In the genomic region with DNA sequence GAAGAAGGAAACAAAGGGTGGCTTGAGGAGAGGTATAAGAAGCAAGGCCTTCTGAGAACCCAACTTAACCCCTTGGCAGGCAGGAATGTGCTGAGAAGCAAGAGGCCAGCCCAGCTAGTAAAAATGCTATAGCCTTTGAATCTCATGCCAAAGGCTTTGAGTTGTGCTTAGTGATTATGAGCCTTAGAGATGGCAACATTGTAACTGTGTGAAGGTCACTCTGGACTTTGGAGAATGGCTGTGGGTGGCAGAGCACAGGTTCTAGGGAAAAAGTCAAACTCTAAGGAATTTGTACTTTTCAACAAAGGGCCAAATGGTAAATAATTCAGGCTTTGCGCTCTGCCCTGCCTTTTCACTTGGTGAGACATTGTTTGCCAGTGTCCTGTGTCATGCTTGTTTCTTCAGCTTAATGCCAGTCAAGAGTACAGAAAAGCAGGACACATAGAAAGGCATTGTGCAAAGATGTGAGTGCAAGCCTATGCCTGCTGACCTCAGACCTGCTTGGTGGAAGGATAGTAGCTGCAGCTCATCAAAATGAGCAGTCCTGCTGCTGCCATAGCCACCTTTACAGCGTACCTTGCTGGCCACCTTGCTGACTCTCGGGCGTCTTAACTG, we compare ENCODE assay signal across 22 mouse cellular contexts. TPM values are rescaled to one million over a fixed set of nuclear protein-coding genes. Genes with fewer than 3 reads are reported as not detected.
DNase-seq lines count a peak whose midpoint lies in the region; ATAC-seq and TF ChIP-seq lines count a peak whose summit lies in the region.
"Had no signal": no experiment of that assay in that cellular context is flagged by ENCODE, and none has a peak within 500 bp of the region (broad histone marks: within the 10 kb centered on the region; RNA-seq: fewer than 3 reads in every experiment).

No protein-coding gene starts in this region.

- H3K4me3 ChIP-seq in heart, postnatal 0 days (ENCODE audit: low read depth, low read length), result no peak overlapping the region
- no peak overlapping the region for H3K4me3 ChIP-seq in liver, postnatal 0 days (ENCODE audit: low read depth, low read length)
- no peak overlapping the region for H3K4me3 ChIP-seq in liver, embryonic 11.5 days (ENCODE audit: low read depth, low read length)
- H3K4me3 ChIP-seq in brown adipose tissue, adult 24 weeks (ENCODE audit: insufficient read depth, low read depth, low read length), result no peak overlapping the region
- H3K4me3 ChIP-seq: embryonic facial prominence, embryonic 15.5 days; erythroblast, embryonic 14.5 days; forebrain, embryonic 10.5 days; forebrain, embryonic 15.5 days; hindbrain, embryonic 10.5 days; intestine, embryonic 15.5 days had no signal

- 95% methylated on average over 4 of the region's 4 CpGs for WGBS in heart, postnatal 0 days
- 84% methylated on average over 4 of the region's 4 CpGs for WGBS in liver, postnatal 0 days (ENCODE audit: insufficient replicate concordance)
- WGBS in liver, embryonic 11.5 days, result 93% methylated on average over 4 of the region's 4 CpGs

- H3K27me3 ChIP-seq in heart, postnatal 0 days (ENCODE audit: control insufficient read depth, insufficient read depth, low read length), result no peaks in the 10 kb centered on the region
- H3K27me3 ChIP-seq in liver, postnatal 0 days (ENCODE audit: insufficient read depth, low read length), result no peaks in the 10 kb centered on the region
- no peaks in the 10 kb centered on the region for H3K27me3 ChIP-seq in liver, embryonic 11.5 days (replicated peaks; ENCODE audit: control insufficient read depth, insufficient read depth, low read length)
- H3K27me3 ChIP-seq: embryonic facial prominence, embryonic 15.5 days; forebrain, embryonic 15.5 days; intestine, embryonic 15.5 days had no signal

- H3K9ac ChIP-seq in heart, postnatal 0 days (replicated peaks; ENCODE audit: low read depth, low read length), result no peak overlapping the region
- no peak overlapping the region for H3K9ac ChIP-seq in liver, postnatal 0 days (replicated peaks)
- no peak overlapping the region for H3K9ac ChIP-seq in liver, embryonic 11.5 days (ENCODE audit: low read depth, low read length)
- H3K9ac ChIP-seq: embryonic facial prominence, embryonic 15.5 days; forebrain, embryonic 15.5 days; hindbrain, embryonic 14.5 days; intestine, embryonic 15.5 days had no signal

- peaks cover 39% of the 10 kb centered on the region for H3K36me3 ChIP-seq in heart, postnatal 0 days (replicated peaks; ENCODE audit: control insufficient read depth, insufficient read depth, low read length)
- peaks cover 45% of the 10 kb centered on the region for H3K36me3 ChIP-seq in liver, postnatal 0 days (replicated peaks; ENCODE audit: insufficient read depth, low read length)
- H3K36me3 ChIP-seq in liver, embryonic 11.5 days (ENCODE audit: control insufficient read depth, insufficient read depth, low read length), result peaks cover 15% of the 10 kb centered on the region

- no peak for TF ChIP-seq CTCF in heart, postnatal 0 days (IDR thresholded peaks at IDR 0.05; ENCODE audit: low read depth)
- no peak for TF ChIP-seq CTCF in liver, postnatal 0 days (IDR thresholded peaks at IDR 0.05; ENCODE audit: low read depth)

- H3K4me1 ChIP-seq in heart, postnatal 0 days (ENCODE audit: control insufficient read depth, insufficient read depth), result 0 out of 2 replicates have a peak, but pooled peaks cover 2% of the 10 kb centered on the region
- H3K4me1 ChIP-seq in liver, postnatal 0 days (ENCODE audit: insufficient read depth), result peaks cover 5% of the 10 kb centered on the region; the same call in 1 of the 2 replicates
- peaks cover 4% of the 10 kb centered on the region; the same call in 1 of the 2 replicates for H3K4me1 ChIP-seq in liver, embryonic 11.5 days (replicated peaks; ENCODE audit: control insufficient read depth, insufficient read depth, low read length)
- H3K4me1 ChIP-seq in brown adipose tissue, adult 24 weeks (ENCODE audit: control insufficient read depth, insufficient read depth, insufficient read length, low read length), result peaks cover 12% of the 10 kb centered on the region

- ATAC-seq in heart, postnatal 0 days (ENCODE audit: insufficient read depth, low read depth), result no peak
- ATAC-seq in liver, postnatal 0 days, result peak; percentile 50
- no peak for ATAC-seq in liver, embryonic 11.5 days (replicated peaks; ENCODE audit: low FRiP score)
- ATAC-seq: CD4-positive, CD25-positive, alpha-beta regulatory T cell, adult 4 months; forebrain, embryonic 15.5 days; intestine, embryonic 15.5 days had no signal

- TF ChIP-seq EP300 in heart, postnatal 0 days (IDR thresholded peaks at IDR 0.05; ENCODE audit: low read depth), result no peak
- no peak for TF ChIP-seq EP300 in liver, postnatal 0 days (IDR thresholded peaks at IDR 0.05; ENCODE audit: low read depth)

- H3K4me2 ChIP-seq in heart, postnatal 0 days (ENCODE audit: low read depth, low read length), result no peak overlapping the region
- H3K4me2 ChIP-seq in liver, postnatal 0 days (ENCODE audit: low read depth, low read length), result no peak overlapping the region
- no peak overlapping the region for H3K4me2 ChIP-seq in liver, embryonic 11.5 days
- H3K4me2 ChIP-seq: embryonic facial prominence, embryonic 15.5 days; forebrain, embryonic 15.5 days; hindbrain, embryonic 14.5 days; intestine, embryonic 15.5 days had no signal

- DNase-seq in adrenal gland, adult 2 months, result peak; percentile 17
- DNase-seq in adrenal gland, adult 18-20 months (ENCODE audit: low spot score in 2 of 2), result no peak
- no peak for DNase-seq in heart, postnatal 0 days (ENCODE audit: low spot score)
- no peak for DNase-seq in heart, postnatal 14 days
- DNase-seq in liver, postnatal 0 days, result no peak
- DNase-seq in liver, embryonic 11.5 days (ENCODE audit: low spot score), result no peak
- no peak for DNase-seq in layer of hippocampus, postnatal 14 days (ENCODE audit: low spot score in 2 of 2)
- DNase-seq: adrenal gland, postnatal 25 days; B cell, adult 2 months; cerebellum, adult 2 months; cerebellum, postnatal 14 days; embryo, embryonic 11 days; gastrocnemius, postnatal 25 days had no signal

- no peaks in the 10 kb centered on the region for H3K9me3 ChIP-seq in heart, postnatal 0 days (replicated peaks; ENCODE audit: control insufficient read depth, low read length)
- H3K9me3 ChIP-seq in liver, postnatal 0 days (ENCODE audit: low read length), result no peaks in the 10 kb centered on the region
- no peaks in the 10 kb centered on the region for H3K9me3 ChIP-seq in liver, embryonic 11.5 days (ENCODE audit: control insufficient read depth, low read length)
- H3K9me3 ChIP-seq: embryonic facial prominence, embryonic 15.5 days; forebrain, embryonic 10.5 days; forebrain, embryonic 15.5 days; hindbrain, embryonic 10.5 days; intestine, embryonic 15.5 days had no signal

- peak overlapping the region; percentile 4; the same call in 1 of the 2 replicates for H3K27ac ChIP-seq in heart, postnatal 0 days (ENCODE audit: low read depth)
- 0 out of 2 replicates have a peak overlapping the region, but pooled peaks have one; percentile 30 for H3K27ac ChIP-seq in liver, postnatal 0 days (ENCODE audit: low read depth)
- H3K27ac ChIP-seq in liver, embryonic 11.5 days (ENCODE audit: low read depth, low read length), result no peak overlapping the region
- H3K27ac ChIP-seq in brown adipose tissue, adult 24 weeks (replicated peaks; ENCODE audit: low read depth, low read length), result peak overlapping the region; percentile 53
- H3K27ac ChIP-seq: embryonic facial prominence, embryonic 15.5 days; forebrain, embryonic 10.5 days; forebrain, embryonic 15.5 days; hindbrain, embryonic 10.5 days; hindbrain, embryonic 14.5 days; intestine, embryonic 15.5 days had no signal

- intact Hi-C loops in heart, postnatal 14 days (cut with DNase I), result no loop called here

RNA-seq across cellular contexts. Expression of a gene that starts 7.5 kb away (rescaled TPM):
- 10 to 100 TPM; 19.9 to 30.5 TPM for total RNA-seq in adrenal gland, adult 2 months (2021)
- 70.2 and 70.3 TPM in 2 replicates for polyA plus RNA-seq in adrenal gland, adult 2 months (2012; rRNA removed)
- total RNA-seq in adrenal gland, adult 18-20 months (2021), result 10 to 100 TPM; 18.7 to 25.4 TPM
- 24.7 and 33.9 TPM in 2 replicates for total RNA-seq in heart, postnatal 0 days (2014; rRNA removed; ENCODE audit: low replicate concordance)
- 16.9 and 17.1 TPM in 2 replicates for polyA plus RNA-seq in heart, postnatal 0 days (2015; fragmentation: Nextera tagmentation; extraction: Ambion mirVana)
- total RNA-seq in heart, postnatal 14 days (2021), result 10 to 100 TPM; 21.4 to 23.9 TPM
- 5.2 and 5.5 TPM in 2 replicates for polyA plus RNA-seq in liver, postnatal 0 days (2015; fragmentation: Nextera tagmentation; extraction: Ambion mirVana)
- 6.6 and 7.4 TPM in 2 replicates for polyA plus RNA-seq in liver, embryonic 11.5 days (2014; fragmentation: Nextera tagmentation; extraction: Ambion mirVana)
- 16.2 and 24.3 TPM in 2 replicates for polyA plus RNA-seq in brown adipose tissue, adult 24 weeks (2012; ENCODE audit: insufficient read depth, insufficient read length, missing spikeins)
- 10 to 100 TPM; 41.6 to 42.3 TPM for total RNA-seq in layer of hippocampus, postnatal 14 days (2021)

RNA-seq across cellular contexts. Expression of a gene that starts 7.6 kb away (rescaled TPM):
- total RNA-seq in adrenal gland, adult 2 months (2021), result 10 to 100 TPM; 64.4 to 70.4 TPM
- polyA plus RNA-seq in adrenal gland, adult 2 months (2012; rRNA removed), result 19.0 and 19.4 TPM in 2 replicates
- total RNA-seq in adrenal gland, adult 18-20 months (2021), result 10 to 100 TPM; 75.1 to 76.9 TPM
- total RNA-seq in heart, postnatal 0 days (2014; rRNA removed; ENCODE audit: low replicate concordance), result 26.0 and 31.7 TPM in 2 replicates
- polyA plus RNA-seq in heart, postnatal 0 days (2015; fragmentation: Nextera tagmentation; extraction: Ambion mirVana), result 26.0 and 27.8 TPM in 2 replicates
- total RNA-seq in heart, postnatal 14 days (2021), result 10 to 100 TPM; 44.8 to 46.9 TPM
- 17.2 and 18.9 TPM in 2 replicates for polyA plus RNA-seq in liver, postnatal 0 days (2015; fragmentation: Nextera tagmentation; extraction: Ambion mirVana)
- 40.9 and 42.0 TPM in 2 replicates for polyA plus RNA-seq in liver, embryonic 11.5 days (2014; fragmentation: Nextera tagmentation; extraction: Ambion mirVana)
- 46.5 and 55.9 TPM in 2 replicates for polyA plus RNA-seq in brown adipose tissue, adult 24 weeks (2012; ENCODE audit: insufficient read depth, insufficient read length, missing spikeins)
- total RNA-seq in layer of hippocampus, postnatal 14 days (2021), result 10 to 100 TPM; 78.1 to 78.9 TPM

RNA-seq across cellular contexts. Expression of a gene that starts 55.8 kb away (rescaled TPM):
- 100 to 1,000 TPM; 220 to 303 TPM for total RNA-seq in adrenal gland, adult 2 months (2021)
- 107 and 126 TPM in 2 replicates for polyA plus RNA-seq in adrenal gland, adult 2 months (2012; rRNA removed)
- 100 to 1,000 TPM; 143 to 261 TPM for total RNA-seq in adrenal gland, adult 18-20 months (2021)
- total RNA-seq in heart, postnatal 0 days (2014; rRNA removed; ENCODE audit: low replicate concordance), result 301 and 305 TPM in 2 replicates
- 131 and 144 TPM in 2 replicates for polyA plus RNA-seq in heart, postnatal 0 days (2015; fragmentation: Nextera tagmentation; extraction: Ambion mirVana)
- 100 to 1,000 TPM; 157 to 188 TPM for total RNA-seq in heart, postnatal 14 days (2021)
- 171 and 190 TPM in 2 replicates for polyA plus RNA-seq in liver, postnatal 0 days (2015; fragmentation: Nextera tagmentation; extraction: Ambion mirVana)
- polyA plus RNA-seq in liver, embryonic 11.5 days (2014; fragmentation: Nextera tagmentation; extraction: Ambion mirVana), result 200 and 218 TPM in 2 replicates
- polyA plus RNA-seq in brown adipose tissue, adult 24 weeks (2012; ENCODE audit: insufficient read depth, insufficient read length, missing spikeins), result 291 and 323 TPM in 2 replicates
- 100 to 1,000 TPM; 121 to 129 TPM for total RNA-seq in layer of hippocampus, postnatal 14 days (2021)
